Mouse (Mus musculus) forebrain, embryonic 16.5 days (tissue): ENCODE data around the gene Omg. TPM values are rescaled to one million over a fixed set of nuclear protein-coding genes. Genes with fewer than 3 reads are reported as not detected.

Source experiments
- ATAC-seq: fragments of 200-750 bp; cut with Nextera tagmentation; 2 replicates; pipeline ENCODE4 v1.8.0; 2017; ENCODE audit warnings: mild to moderate bottlenecking, moderate library complexity
- H3K27ac ChIP-seq: fragments of 300-500 bp; sonication (generic); 2 replicates; pipeline ENCODE4 v1.5.1; 2014; ENCODE audit warnings: low read length, control low read depth
- H3K27me3 ChIP-seq: fragments of 300-500 bp; sonication (generic); replicated peaks from 2 replicates; pipeline ENCODE4 v1.6.1; 2014; ENCODE audit warnings: low read length; ENCODE audit not compliant: control insufficient read depth, insufficient read depth
- H3K36me3 ChIP-seq: fragments of 300-500 bp; sonication (generic); 2 replicates; pipeline ENCODE4 v1.6.1; 2014; ENCODE audit not compliant: control insufficient read depth, insufficient read depth
- H3K4me1 ChIP-seq: fragments of 300-500 bp; sonication (generic); replicated peaks from 2 replicates; pipeline ENCODE4 v1.6.1; 2014; ENCODE audit warnings: low read length; ENCODE audit not compliant: control insufficient read depth, insufficient read depth
- H3K4me2 ChIP-seq: fragments of 300-500 bp; sonication (generic); 2 replicates; pipeline ENCODE4 v1.6.1; 2014; ENCODE audit warnings: mild to moderate bottlenecking, low read length, control low read depth
- H3K4me3 ChIP-seq: fragments of 300-500 bp; sonication (generic); replicated peaks from 2 replicates; pipeline ENCODE4 v1.5.1; 2014; ENCODE audit warnings: mild to moderate bottlenecking, low read length, control low read depth
- H3K9ac ChIP-seq: fragments of 300-500 bp; sonication (generic); replicated peaks from 2 replicates; pipeline ENCODE4 v1.6.1; 2014; ENCODE audit warnings: low read depth, low read length, control low read depth
- H3K9me3 ChIP-seq: fragments of 300-500 bp; sonication (generic); 2 replicates; pipeline ENCODE4 v1.6.1; 2016; ENCODE audit warnings: low read length; ENCODE audit not compliant: control insufficient read depth
- WGBS: fragments of 180-500 bp; shearing (Covaris S2); extraction: QIAGEN DNeasy Blood & Tissue Kit; methylation state at CpG from one replicate; pipeline ENCODE4 v1.1.7; 2014; 5-methylcytosine and 5-hydroxymethylcytosine counted together
- polyA plus RNA-seq: library from polyadenylated mRNA; unstranded; fragments of >200 nt; fragmentation: Nextera tagmentation; extraction: Ambion mirVana; gene quantifications from 2 replicates; pipeline ENCODE4 v1.2.1, GENCODE M21; 2015

Gene Omg
- polyA plus RNA-seq, 1 experiment from 2014 or later: 5.0 TPM

- Histone ChIP-seq H3K9ac (no peak overlapping the region), H3K4me1 (peaks cover 5% of the 10 kb centered on the region), H3K36me3 (no peaks in the 10 kb centered on the region), H3K9me3 (no peaks in the 10 kb centered on the region), H3K4me2 (no peak overlapping the region), H3K27me3 (no peaks in the 10 kb centered on the region), H3K27ac (no peak overlapping the region), H3K4me3 (no peak overlapping the region)
- ATAC-seq: no peak
- WGBS: 88% methylated on average over 2 of the region's 2 CpGs
These were observed 25.9 kb upstream of the Omg start for GRCm38 (mm10) chr11:79529736-79530135.

GRCm38 (mm10) chr11:79529226-79529625 lies 25.3 kb upstream of the Omg start:
- Histone ChIP-seq H3K4me1 (peaks cover 4% of the 10 kb centered on the region), H3K4me3 (no peak overlapping the region), H3K9me3 (no peaks in the 10 kb centered on the region), H3K36me3 (no peaks in the 10 kb centered on the region), H3K4me2 (no peak overlapping the region), H3K27me3 (no peaks in the 10 kb centered on the region), H3K9ac (no peak overlapping the region), H3K27ac (no peak overlapping the region)
- 97% methylated on average over 6 of the region's 6 CpGs for WGBS
- no peak for ATAC-seq

- H3K36me3 ChIP-seq: no peaks in the 10 kb centered on the region
- H3K27ac ChIP-seq: no peak overlapping the region
- H3K4me2 ChIP-seq: no peak overlapping the region
- H3K9ac ChIP-seq: no peak overlapping the region
- 94% methylated on average over 3 of the region's 3 CpGs for WGBS
- no peak overlapping the region for H3K4me3 ChIP-seq
- no peaks in the 10 kb centered on the region for H3K27me3 ChIP-seq
- no peaks in the 10 kb centered on the region for H3K9me3 ChIP-seq
- no peaks in the 10 kb centered on the region for H3K4me1 ChIP-seq
- ATAC-seq: no peak
These were observed 24.7 kb upstream of the Omg start for GRCm38 (mm10) chr11:79528601-79529000.

GRCm38 (mm10) chr11:79527739-79528384 lies 24.0 kb upstream of the Omg start:
- no peak for ATAC-seq
- WGBS: 91% methylated on average over 5 of the region's 5 CpGs
- H3K9me3 ChIP-seq: no peaks in the 10 kb centered on the region

GRCm38 (mm10) chr11:79527015-79527738 lies 23.3 kb upstream of the Omg start:
- no peak overlapping the region for H3K4me3 ChIP-seq
- no peak overlapping the region for H3K4me2 ChIP-seq
- no peak overlapping the region for H3K9ac ChIP-seq
- no peaks in the 10 kb centered on the region for H3K27me3 ChIP-seq
- no peak for ATAC-seq
- WGBS: 84% methylated on average over 15 of the region's 15 CpGs
- no peaks in the 10 kb centered on the region for H3K36me3 ChIP-seq
- H3K27ac ChIP-seq: no peak overlapping the region
- no peaks in the 10 kb centered on the region for H3K4me1 ChIP-seq
- no peaks in the 10 kb centered on the region for H3K9me3 ChIP-seq

More at GRCm38 (mm10) chr11:79527739-79528384, 24.0 kb upstream of the Omg start:
- Histone ChIP-seq H3K4me2 (no peak overlapping the region), H3K4me3 (no peak overlapping the region), H3K9ac (no peak overlapping the region), H3K27ac (no peak overlapping the region), H3K4me1 (no peaks in the 10 kb centered on the region), H3K27me3 (no peaks in the 10 kb centered on the region), H3K36me3 (no peaks in the 10 kb centered on the region)

GRCm38 (mm10) chr11:79526549-79526948 lies 22.7 kb upstream of the Omg start:
- no peak for ATAC-seq

GRCm38 (mm10) chr11:79524310-79524575 lies 20.4 kb upstream of the Omg start:
- Histone ChIP-seq H3K4me3 (no peak overlapping the region), H3K36me3 (no peaks in the 10 kb centered on the region), H3K27me3 (no peaks in the 10 kb centered on the region), H3K9ac (no peak overlapping the region), H3K4me1 (no peaks in the 10 kb centered on the region), H3K27ac (no peak overlapping the region), H3K9me3 (no peaks in the 10 kb centered on the region), H3K4me2 (no peak overlapping the region)
- no peak for ATAC-seq
- WGBS: 100% methylated on average over 1 of the region's 1 CpGs

More at GRCm38 (mm10) chr11:79526549-79526948, 22.7 kb upstream of the Omg start:
- H3K4me2 ChIP-seq: no peak overlapping the region
- 93% methylated on average over 3 of the region's 3 CpGs for whole genome bisulfite sequencing
- H3K36me3 ChIP-seq: no peaks in the 10 kb centered on the region
- H3K9me3 ChIP-seq: no peaks in the 10 kb centered on the region
- H3K4me3 ChIP-seq: no peak overlapping the region
- H3K27ac ChIP-seq: no peak overlapping the region
- H3K9ac ChIP-seq: no peak overlapping the region
- H3K4me1 ChIP-seq: no peaks in the 10 kb centered on the region
- H3K27me3 ChIP-seq: no peaks in the 10 kb centered on the region

- H3K9me3 ChIP-seq: no peaks in the 10 kb centered on the region
- H3K4me1 ChIP-seq: no peaks in the 10 kb centered on the region
- no peak within 1 kb of the TSS for H3K4me2 ChIP-seq
- ATAC-seq: no peak
- no peak within 1 kb of the TSS for H3K9ac ChIP-seq
- no peak within 1 kb of the TSS for H3K4me3 ChIP-seq
- no peaks in the 10 kb centered on the region for H3K36me3 ChIP-seq
- no peaks in the 10 kb centered on the region for H3K27me3 ChIP-seq
- WGBS: 87% methylated on average over 10 of the region's 10 CpGs
- no peak within 1 kb of the TSS for H3K27ac ChIP-seq
These were observed 19.9 kb upstream of the Omg start, which contains the start of gene Evi2b for GRCm38 (mm10) chr11:79523560-79524309. Evi2b (minus strand) TSS chr11:79523762.

- Histone ChIP-seq H3K4me2 (no peak overlapping the region), H3K9me3 (no peaks in the 10 kb centered on the region), H3K36me3 (no peaks in the 10 kb centered on the region), H3K4me1 (no peaks in the 10 kb centered on the region), H3K27me3 (no peaks in the 10 kb centered on the region), H3K9ac (no peak overlapping the region), H3K27ac (no peak overlapping the region), H3K4me3 (no peak overlapping the region)
- WGBS: 81% methylated on average over 1 of the region's 1 CpGs
- ATAC-seq: no peak
These were observed 19.1 kb upstream of the Omg start for GRCm38 (mm10) chr11:79522944-79523343.
